ENCODE assay signal across 7 mouse cellular contexts in genomic region chr12:76694801-76695505, GRCm38 (mm10). TPM values are rescaled to one million over a fixed set of nuclear protein-coding genes. Genes with fewer than 3 reads are reported as not detected.
DNase-seq lines count a peak whose midpoint lies in the region; ATAC-seq lines count a peak whose summit lies in the region.

No protein-coding gene starts in this region.

- no peaks in the 10 kb centered on the region for H3K9me3 ChIP-seq in hindbrain, embryonic 10.5 days

- peaks cover 15% of the 10 kb centered on the region for H3K4me1 ChIP-seq in hindbrain, embryonic 10.5 days (replicated peaks)

- H3K27ac ChIP-seq in hindbrain, embryonic 10.5 days, result peak overlapping the region; percentile 54; the same call in 1 of the 2 replicates

- DNase-seq in Muller cell, postnatal 12 days (ENCODE audit: inconsistent ontology term), result peak; percentile 21
- DNase-seq in embryo, embryonic 11 days, result peak; percentile 45
- peak; percentile 35 for DNase-seq in hindbrain, embryonic 10.5 days (ENCODE audit: low spot score)
- peak; percentile 62 for DNase-seq in layer of hippocampus, adult 9-11 months
- DNase-seq in lung, postnatal 4 days, result peak; percentile 21 to 44
- peak; percentile 38 for DNase-seq in skeletal muscle tissue, adult 2 months (ENCODE audit: low read depth, low spot score)

- H3K4me3 ChIP-seq in hindbrain, embryonic 10.5 days, result peak overlapping the region; percentile 43

- ATAC-seq in CD4-positive, CD25-positive, alpha-beta regulatory T cell, adult 4 months, result peak; percentile 91

- no peaks in the 10 kb centered on the region for H3K36me3 ChIP-seq in hindbrain, embryonic 10.5 days

- WGBS in hindbrain, embryonic 10.5 days, result 4% methylated on average over 17 of the region's 17 CpGs

- peaks cover 7% of the 10 kb centered on the region; the same call in 1 of the 2 replicates for H3K27me3 ChIP-seq in hindbrain, embryonic 10.5 days (ENCODE audit: insufficient read depth, poor library complexity, severe bottlenecking)

RNA-seq across cellular contexts. Expression of gene Sptb, which starts 15.4 kb away (rescaled TPM):
- under 1 TPM; 0.23 to 0.44 TPM for polyA plus RNA-seq in CD4-positive, CD25-positive, alpha-beta regulatory T cell, adult 4 months (2017; shearing (Covaris generic))
- 4.8 TPM in 2 replicates for polyA plus RNA-seq in hindbrain, embryonic 10.5 days (2016; fragmentation: Nextera tagmentation; extraction: Ambion mirVana)

Comparison
In these comparisons a context has a peak if more than half of its experiments do, and no peak if none do; other contexts are left out.
1. Peak in every context shown above with its lines: DNase-seq, ATAC-seq, H3K4me3 ChIP-seq and H3K27ac ChIP-seq.